In genomic region chr7:101682886-101683285, GRCm38 (mm10) we compare ENCODE assay signal across 20 mouse cellular contexts. TPM values are rescaled to one million over a fixed set of nuclear protein-coding genes. Genes with fewer than 3 reads are reported as not detected.
DNase-seq lines count a peak whose midpoint lies in the region; TF ChIP-seq lines count a peak whose summit lies in the region.
"Had no signal": no experiment of that assay in that cellular context is flagged by ENCODE, and none has a peak within 500 bp of the region (broad histone marks: within the 10 kb centered on the region; RNA-seq: fewer than 3 reads in every experiment).

No protein-coding gene starts in this region.

- TF ChIP-seq POLR2A in myocyte (IDR thresholded peaks at IDR 0.05; ENCODE audit: insufficient read length, low read depth) = no peak

- peaks cover 16% of the 10 kb centered on the region for H3K79me2 ChIP-seq in myocyte (ENCODE audit: control insufficient read depth, insufficient read depth)

- H3ac ChIP-seq in myocyte (ENCODE audit: control insufficient read depth, insufficient read length) = no peak overlapping the region

- H3K4me2 ChIP-seq in myocyte (ENCODE audit: low read depth) = peak overlapping the region; percentile 42
- H3K4me2 ChIP-seq: forebrain, embryonic 13.5 days; heart, embryonic 11.5 days; heart, embryonic 15.5 days; hindbrain, embryonic 15.5 days had no signal

- H3K36me3 ChIP-seq in myocyte (ENCODE audit: control insufficient read depth, insufficient read depth) = peaks cover 10% of the 10 kb centered on the region
- H3K36me3 ChIP-seq: heart, embryonic 15.5 days; hindbrain, embryonic 15.5 days had no signal

- H3K4me3 ChIP-seq in gastrocnemius, adult 2 months = no peak overlapping the region
- H3K4me3 ChIP-seq in myocyte = no peak overlapping the region
- H3K4me3 ChIP-seq: embryonic facial prominence, embryonic 10.5 days; forebrain, embryonic 13.5 days; heart, adult 2 months; heart, embryonic 15.5 days; hindbrain, embryonic 15.5 days had no signal

- intact Hi-C loops in gastrocnemius, adult 2 months (cut with DNase I) = loop anchor here (5.0 kb wide), 1 partner anchor 79 kb away; no protein-coding TSS in a partner anchor

- DNase-seq in gastrocnemius, adult 2 months = peak; percentile 48
- DNase-seq in gastrocnemius, postnatal 10 days = no peak
- peak; percentile 21 to 47 for DNase-seq in kidney, postnatal 36 days
- no peak for DNase-seq in kidney, adult 8-10 months
- DNase-seq in adipocyte (ENCODE audit: low spot score) = peak; percentile 66
- no peak for DNase-seq in left cerebral cortex, adult 8-10 months (ENCODE audit: low spot score in 2 of 2)
- DNase-seq: adrenal gland, adult 8-10 months; adrenal gland, postnatal 36 days; cerebellum, adult 2 months; cerebellum, postnatal 10 days; forebrain, postnatal 0 days; gastrocnemius, postnatal 36 days; heart, adult 2 months; heart, postnatal 14 days had no signal

- TF ChIP-seq CTCF in gastrocnemius, adult 2 months (IDR thresholded peaks at IDR 0.05) = no peak

- peak overlapping the region; percentile 33; the same call in 1 of the 2 replicates for H3K27ac ChIP-seq in gastrocnemius, adult 2 months
- H3K27ac ChIP-seq: embryonic facial prominence, embryonic 10.5 days; forebrain, embryonic 13.5 days; heart, adult 2 months; heart, embryonic 15.5 days; hindbrain, embryonic 15.5 days had no signal

- H3K27me3 ChIP-seq in myocyte (ENCODE audit: control insufficient read depth, insufficient read depth, insufficient read length) = no peaks in the 10 kb centered on the region
- H3K27me3 ChIP-seq: forebrain, embryonic 13.5 days; heart, embryonic 15.5 days; hindbrain, embryonic 15.5 days had no signal

TF ChIP-seq in myocyte, 11 proteins besides CTCF, POLR2A, EP300 and RAD21:
- TF ChIP-seq SRF (IDR thresholded peaks at IDR 0.05; ENCODE audit: control insufficient read depth, insufficient read length, low read depth) (no peak), MYOG (IDR thresholded peaks at IDR 0.05; ENCODE audit: control insufficient read depth in 1 of 3, insufficient read depth in 1 of 3, insufficient read length in 2 of 3, low read depth in 2 of 3) (no peak), REST (IDR thresholded peaks at IDR 0.05; ENCODE audit: insufficient read depth, insufficient read length) (no peak), POLR2AphosphoS2 (IDR thresholded peaks at IDR 0.05; ENCODE audit: insufficient read length, low read depth) (no peak), TCF3 (IDR thresholded peaks at IDR 0.05; ENCODE audit: insufficient read length, low read depth) (no peak), USF1 (IDR thresholded peaks at IDR 0.05; ENCODE audit: low read depth) (no peak), MYOD1 (IDR thresholded peaks at IDR 0.05; ENCODE audit: control insufficient read depth in 1 of 3, insufficient read length in 2 of 3, low read depth in 2 of 3) (no peak), E2F4 (IDR thresholded peaks at IDR 0.05; ENCODE audit: insufficient read depth) (no peak), TCF12 (IDR thresholded peaks at IDR 0.05; ENCODE audit: insufficient read depth, poor library complexity, severe bottlenecking) (no peak), MAX (IDR thresholded peaks at IDR 0.05; ENCODE audit: low read depth) (no peak), CEBPB (IDR thresholded peaks at IDR 0.05; ENCODE audit: insufficient read depth, poor library complexity, severe bottlenecking) (no peak)

RNA-seq across cellular contexts. Expression of gene Clpb, which starts 19.5 kb away (rescaled TPM):
- 10 to 100 TPM; 50.0 to 71.3 TPM for total RNA-seq in gastrocnemius, adult 2 months (2021)
- total RNA-seq in gastrocnemius, postnatal 10 days (2021) = 10 to 100 TPM; 30.7 to 38.7 TPM
- polyA plus RNA-seq in myocyte (2012; fragmentation: generic; extraction: Trizol) = 114 TPM
- 10 to 100 TPM; 50.4 to 57.6 (median 54.6) TPM for total RNA-seq in left cerebral cortex, adult 8-10 months (2022)

Comparison
In these comparisons a context has a peak if more than half of its experiments do, and no peak if none do; other contexts are left out.
1. DNase-seq: peak in gastrocnemius, adult 2 months (single experiment), kidney, postnatal 36 days (2 of 2) and adipocyte (single experiment); none in gastrocnemius, postnatal 10 days (single experiment), kidney, adult 8-10 months (0 of 2) and left cerebral cortex, adult 8-10 months (0 of 2).